Mouse (Mus musculus) heart, adult 11 months (tissue): Measurements from ENCODE around the gene Ppp4c.

ENCODE experiments used
- DNase-seq: peaks from one replicate; pipeline ENCODE4 v3.0.0; 2022

The Ppp4c gene

DNA sequence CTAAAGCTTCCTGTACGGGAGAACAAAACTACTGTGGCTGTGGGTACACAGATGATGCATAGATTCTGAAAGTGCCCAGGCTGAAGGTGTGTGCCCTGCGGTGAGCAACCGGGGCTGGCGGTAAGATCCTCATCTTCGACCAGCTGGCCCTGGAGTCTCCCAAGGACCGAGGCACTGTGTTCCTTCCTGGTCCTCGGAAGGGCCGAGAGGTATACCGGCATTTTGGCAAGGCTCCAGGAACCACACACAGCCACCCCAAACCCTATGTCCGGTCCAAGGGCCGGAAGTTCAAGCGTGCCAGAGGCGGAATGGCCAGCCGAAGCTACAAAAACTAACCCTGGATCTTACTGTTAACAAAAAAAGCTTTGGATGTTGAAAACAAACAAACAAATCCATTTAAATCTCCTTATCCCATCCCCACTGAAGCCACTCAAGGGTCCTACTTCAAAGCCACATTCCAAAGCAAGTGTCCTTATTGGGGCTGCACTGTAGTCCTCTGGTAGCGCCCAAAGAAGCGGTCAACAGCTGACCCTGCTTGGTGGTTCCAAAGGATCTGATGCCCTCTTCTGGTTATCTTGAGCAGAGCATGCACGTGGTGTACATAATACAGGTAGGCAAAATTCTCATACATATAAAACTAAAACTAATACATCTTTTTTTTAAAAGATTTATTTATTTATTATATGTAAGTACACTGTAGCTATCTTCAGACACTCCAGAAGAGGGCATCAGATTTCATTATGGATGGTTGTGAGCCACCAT is 42.5 kb downstream of the Ppp4c start:
- peak; percentile 86 for DNase-seq

DNA sequence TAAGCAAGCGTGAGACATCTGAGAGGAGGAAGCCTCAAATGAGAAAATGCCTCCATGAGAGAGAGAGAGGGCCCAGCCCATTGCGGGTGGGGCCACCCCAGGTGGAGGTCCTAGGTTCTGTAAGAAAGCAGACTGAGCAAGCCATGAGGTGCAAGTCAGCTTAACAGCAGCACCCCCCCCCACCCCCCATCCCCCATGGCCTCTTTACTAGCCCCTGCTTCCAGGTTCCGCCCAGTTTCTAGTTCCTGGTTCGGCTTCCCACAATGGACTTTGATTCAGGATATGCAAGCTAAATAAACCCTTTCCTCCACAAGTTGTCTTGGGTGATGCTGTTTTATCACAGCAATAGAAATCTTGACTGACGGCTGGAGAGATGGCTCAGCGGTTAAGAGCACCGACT is 43.5 kb downstream of the Ppp4c start:
- peak; percentile 85 for DNase-seq

DNA sequence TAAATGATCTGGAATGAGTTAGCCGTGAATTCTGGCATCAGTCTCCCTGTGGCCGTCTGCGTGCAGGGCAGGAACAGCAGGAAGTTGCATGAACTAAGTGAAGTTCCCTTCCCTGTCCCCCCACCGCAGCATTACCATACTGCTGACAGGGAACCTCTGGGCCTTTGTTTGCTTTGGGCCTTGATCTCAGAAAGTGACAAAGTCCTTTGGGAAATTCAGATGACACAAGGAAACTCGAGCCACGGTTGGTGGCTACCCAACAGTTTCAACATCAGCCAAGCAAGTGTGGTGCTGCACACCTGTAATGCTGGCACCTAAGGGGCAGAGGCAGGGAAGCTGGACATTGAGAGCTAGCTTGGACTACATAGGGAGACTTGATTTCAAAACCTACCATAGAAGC is 45.5 kb downstream of the Ppp4c start:
- DNase-seq, result peak; percentile 96

DNA sequence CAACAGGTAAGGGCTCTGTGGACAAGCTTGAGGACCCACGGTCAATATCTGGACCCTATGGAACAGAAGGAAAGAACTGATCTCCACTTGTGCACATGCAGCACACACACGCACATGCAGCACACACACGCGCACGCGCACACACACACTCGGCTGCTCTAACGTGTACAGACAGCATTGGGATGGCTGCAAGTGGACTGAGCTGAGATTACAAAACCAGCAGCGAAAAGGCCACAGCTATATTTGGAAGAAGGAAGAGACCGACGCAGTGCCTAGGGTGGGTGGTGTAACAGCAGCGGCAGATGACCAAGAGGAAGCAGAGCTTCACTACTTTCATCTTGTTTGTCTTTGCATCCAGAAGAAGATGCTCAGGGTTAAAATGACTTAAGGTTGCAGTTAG is 46.2 kb downstream of the Ppp4c start:
- peak; percentile 97 for DNase-seq

DNA sequence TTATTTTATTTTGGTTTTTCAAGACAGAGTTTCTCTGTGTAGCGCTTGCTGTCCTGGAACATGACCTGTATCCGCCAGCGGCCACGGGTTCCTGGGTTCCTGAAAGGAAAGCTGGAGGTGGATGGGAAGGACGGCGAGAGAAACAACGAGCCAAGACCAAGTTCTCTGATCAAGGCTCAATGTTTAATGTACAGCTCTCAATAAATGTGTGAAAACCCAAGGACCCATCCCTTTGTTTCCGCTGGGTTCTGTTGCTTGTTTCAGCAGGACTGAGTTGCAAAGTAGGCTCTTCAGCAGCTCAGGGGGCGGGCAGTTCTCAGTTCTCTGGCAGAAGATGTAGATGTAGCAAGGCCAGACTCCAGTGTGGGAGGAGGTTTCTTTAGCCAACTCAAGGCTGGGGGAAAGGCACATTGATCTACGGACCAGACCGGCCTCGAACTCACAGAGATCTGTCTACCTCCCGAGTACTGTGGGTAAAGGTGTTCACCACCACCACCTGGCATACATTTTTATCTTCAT is 50.3 kb downstream of the Ppp4c start:
- peak; percentile 61 for DNase-seq

DNA sequence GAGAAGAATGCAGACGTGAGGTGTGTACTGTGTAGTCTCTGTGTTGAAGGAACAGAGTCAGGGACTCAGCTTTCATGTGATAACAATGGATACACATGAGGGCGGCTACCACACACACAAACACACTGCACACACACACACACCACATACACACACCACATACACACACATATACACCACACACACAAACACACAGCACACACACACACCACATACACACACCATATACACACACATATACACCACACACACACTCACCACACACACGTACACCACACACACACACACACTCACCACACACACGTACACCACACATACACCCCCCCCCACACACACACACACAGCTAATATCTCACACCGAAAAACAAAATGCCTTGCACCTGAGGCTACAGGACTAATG is 50.8 kb downstream of the Ppp4c start:
- DNase-seq, result no peak

DNA sequence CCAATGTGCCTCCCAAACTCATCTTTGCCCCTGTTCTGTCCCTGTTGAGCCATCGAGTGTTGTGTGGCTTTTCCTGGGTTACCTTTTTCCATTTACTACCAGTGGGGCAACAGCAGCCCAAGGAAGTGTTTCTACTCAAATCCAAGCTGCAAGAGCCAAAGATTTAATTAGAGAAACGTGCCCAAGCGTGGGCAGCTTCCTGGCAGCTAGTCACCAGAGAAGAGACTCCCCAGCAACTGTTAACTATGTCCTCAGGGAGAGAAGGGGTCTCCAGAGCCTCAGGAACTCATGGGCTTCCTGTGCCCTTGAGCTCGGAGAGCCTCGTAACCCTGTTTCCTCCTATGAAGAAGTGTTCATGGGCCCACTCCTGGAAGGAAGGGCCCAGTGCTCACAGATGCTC is 51.3 kb downstream of the Ppp4c start:
- peak; percentile 57 for DNase-seq

DNA sequence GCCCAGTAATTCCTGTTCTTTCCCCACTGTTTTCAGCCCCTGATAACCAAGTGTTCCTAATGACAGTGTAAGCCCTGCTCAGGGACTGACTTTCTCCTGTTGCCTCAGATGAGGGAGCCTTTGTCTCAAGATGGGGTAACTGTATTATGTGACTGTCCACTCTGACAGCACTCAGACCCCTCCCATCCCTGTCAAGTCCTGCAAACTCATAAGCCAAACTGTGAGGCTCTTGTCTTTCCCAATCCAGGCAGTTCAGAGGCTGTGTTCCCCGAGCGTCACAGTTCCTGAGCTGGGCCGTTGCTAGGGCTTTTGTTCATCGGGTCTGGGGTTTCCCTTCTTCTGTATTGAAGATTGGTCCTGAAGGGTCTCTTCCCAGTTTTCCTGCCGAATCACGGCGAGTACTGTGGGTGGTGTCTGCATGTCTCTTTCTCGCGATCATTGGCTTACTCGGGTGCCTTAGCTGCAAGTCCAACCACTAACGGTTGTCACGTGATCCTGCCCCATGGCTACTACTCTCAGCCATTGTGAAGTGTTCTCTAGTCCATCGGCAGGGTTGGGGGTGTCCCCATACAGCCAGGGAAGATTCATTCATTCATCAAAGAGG is 52.1 kb downstream of the Ppp4c start:
- DNase-seq, result no peak

DNA sequence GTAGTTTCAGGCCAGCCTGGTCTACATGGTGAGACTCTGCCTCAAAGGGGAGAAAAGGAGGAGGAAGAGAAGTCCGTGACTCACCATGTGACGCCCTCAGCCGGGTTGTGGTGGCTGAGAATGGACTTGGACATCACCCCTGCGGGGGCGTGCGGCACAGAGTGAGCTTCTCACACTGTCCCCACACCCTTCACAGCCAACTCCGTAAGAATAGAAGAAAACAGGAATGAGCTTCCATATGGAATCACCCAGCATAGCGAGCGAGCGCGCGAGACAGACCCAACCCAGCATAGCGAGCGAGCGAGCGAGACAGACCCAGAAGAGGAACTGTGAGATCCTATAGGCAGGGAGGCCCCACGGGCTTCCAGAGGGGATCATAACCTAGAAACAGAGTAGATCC is 52.7 kb downstream of the Ppp4c start:
- DNase-seq, result no peak

DNA sequence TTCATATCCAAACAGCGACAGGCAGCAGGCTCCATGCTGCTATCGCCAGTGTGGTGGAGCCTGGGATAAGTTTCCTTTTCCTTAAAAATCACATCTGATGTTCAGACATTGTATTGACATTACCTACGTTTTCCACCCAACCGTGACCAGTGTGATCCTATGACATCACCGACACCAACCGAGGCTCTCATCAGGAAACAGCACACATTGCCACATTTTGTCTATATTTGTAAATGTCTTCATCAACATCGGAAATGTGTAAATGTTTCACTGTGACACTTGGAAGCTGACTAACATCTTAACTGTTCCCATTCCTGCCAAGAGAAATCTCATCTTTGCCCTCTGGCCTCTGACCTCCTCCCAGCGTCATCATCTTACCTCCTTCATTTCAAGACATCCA is 56.2 kb downstream of the Ppp4c start:
- DNase-seq, result no peak
